Mouse (Mus musculus): ENCODE data around the gene Ptpn7. TPM values are rescaled to one million over a fixed set of nuclear protein-coding genes. Genes with fewer than 3 reads are reported as not detected.

Gene Ptpn7
- polyA plus RNA-seq, 2 experiments from 2014 or later, result 166 to 302 TPM

DNA sequence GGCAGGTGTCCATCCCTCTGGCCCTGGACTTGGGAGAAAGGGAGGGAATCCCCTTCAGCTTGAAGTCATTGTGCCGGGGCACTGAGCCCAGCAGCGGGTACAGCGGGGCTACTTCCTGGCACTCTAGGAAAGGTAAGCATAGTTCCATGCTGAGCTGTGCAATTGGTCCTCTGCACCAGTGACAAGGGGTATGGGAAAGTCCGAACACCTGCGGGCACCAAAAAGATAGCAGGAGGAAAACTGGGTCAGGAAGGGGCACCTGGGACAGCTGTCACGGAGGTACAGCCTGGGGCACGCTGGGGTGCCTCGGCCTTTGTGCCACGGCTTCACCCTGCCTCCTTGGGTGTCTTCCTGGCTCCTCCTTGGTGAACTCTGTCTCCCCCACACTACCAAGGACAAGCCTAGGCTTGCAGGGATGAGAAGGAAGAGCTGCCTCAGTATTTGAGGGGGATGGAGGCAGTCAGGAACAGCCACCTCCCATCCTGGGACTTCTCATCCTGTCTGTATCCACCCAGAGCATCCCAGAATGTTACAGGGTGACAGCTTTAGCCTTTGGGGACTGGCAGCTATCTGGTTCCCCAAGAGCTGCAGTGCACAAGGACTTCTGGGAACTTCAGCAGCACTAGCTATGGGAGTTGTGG lies 2.8 kb upstream of the Ptpn7 start:
- ATAC-seq, result no peak

DNA sequence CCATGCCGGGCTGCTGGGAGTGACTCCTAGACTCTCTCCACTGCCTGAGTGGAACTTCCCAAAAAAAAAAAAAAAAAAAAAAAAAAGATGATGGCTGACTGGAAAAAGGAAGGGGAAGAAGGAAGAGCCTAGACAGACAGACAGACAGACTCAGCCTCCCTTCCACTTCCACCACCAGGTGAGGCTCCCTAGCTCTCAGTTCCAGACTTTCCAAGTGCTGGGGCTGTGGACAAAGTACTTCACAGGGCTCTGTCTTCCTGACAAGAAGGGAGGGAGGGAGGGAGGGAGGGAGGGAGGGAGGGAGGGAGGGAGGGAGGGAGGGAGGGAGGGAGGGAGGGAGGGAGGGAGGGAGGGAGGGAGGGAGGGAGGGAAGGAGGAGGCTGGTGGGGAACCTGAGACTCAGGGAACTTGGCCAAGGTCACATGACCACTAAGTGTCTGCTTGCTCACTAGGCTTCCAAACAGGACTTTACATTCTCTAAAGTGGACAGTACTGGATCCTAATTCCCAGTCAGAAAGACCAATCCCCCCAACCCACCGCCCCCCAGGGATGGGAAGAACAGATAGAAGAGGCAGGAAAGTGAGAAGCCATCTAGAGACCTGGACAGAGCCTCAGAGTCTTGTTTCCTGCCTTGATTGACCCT lies 2.0 kb upstream of the Ptpn7 start:
- no peak for ATAC-seq

DNA sequence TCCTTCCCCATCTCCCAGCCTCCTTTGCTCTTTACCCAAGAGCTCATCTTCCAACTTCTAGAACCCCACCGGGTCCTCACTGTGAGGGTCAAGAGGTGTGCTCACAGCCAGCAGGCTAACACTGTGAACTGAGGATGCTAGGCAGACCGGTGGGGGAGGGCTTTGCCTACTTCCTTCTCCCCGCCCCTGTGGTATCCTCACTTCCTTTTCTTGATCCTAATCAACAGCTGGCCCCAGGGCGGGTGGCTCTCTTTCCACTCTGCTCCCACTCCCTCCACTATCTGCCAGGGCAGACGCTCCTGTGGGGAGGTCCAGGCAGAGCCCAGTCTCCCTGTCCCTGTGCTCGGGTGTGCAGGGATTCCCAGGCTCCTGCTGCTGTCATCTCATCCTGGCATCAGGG lies 1.5 kb upstream of the Ptpn7 start:
- ATAC-seq, result peak; percentile 49

GRCm38 (mm10) chr1:135131560-135131959 lies 940 bp upstream of the Ptpn7 start:
- no peak for ATAC-seq

DNA sequence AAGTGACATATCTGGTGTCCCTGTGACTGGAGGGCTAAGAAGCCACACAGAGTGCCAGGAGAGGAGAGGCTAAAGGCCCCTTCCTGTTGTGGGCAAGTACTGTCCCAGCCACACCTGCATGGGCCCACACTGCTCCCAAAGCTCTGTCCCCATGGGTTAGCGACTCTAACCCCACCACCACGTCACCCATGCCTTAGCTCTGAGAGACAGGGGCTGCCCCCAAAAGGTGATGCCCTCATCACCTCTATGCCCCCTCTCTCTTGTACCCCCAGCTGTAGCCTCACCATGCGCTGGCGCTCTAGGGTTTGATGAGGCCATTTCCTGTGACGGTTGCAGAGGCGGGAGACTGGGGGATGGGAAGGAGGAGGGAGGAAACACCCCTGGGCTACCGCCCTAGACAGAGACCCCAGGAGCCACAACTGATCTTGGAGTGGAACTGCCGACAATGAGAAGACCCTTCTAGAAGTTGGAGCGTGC lies 431 bp downstream of the Ptpn7 start:
- peak; percentile 61 for ATAC-seq

GRCm38 (mm10) chr1:135133678-135134435 lies 1.4 kb downstream of the Ptpn7 start:
- no peak for ATAC-seq

DNA sequence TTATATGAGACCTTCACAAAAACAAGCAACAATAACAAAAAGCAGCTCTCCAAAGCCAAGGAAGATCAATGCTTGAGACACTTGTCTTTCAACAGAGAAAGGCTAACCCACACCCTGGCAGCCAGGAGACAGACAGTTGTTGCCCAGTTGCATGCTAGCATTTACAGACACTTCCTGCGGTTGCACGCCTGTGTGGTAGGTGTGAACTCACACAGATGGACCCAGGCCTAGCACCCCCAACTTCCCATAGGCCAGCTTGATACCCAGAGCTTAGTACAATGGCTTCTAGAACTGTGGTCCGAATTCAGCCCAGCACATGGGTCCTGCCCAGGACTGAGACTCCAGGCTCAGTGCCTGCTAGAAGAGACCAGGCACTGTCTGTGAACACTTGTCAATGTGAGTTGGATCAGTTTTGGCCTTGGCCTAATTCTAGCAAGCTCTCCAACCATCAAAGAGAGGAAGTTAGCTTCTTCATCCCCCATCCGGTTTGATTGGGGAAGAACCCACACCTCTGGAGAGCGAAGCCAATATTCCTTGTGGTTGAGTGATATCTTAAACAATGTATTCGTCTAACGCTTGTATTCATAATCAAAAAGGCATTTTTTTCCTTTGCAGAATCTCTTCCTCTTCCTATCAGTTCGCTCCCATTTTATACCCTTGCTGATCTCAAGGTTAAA lies 2.7 kb downstream of the Ptpn7 start:
- no peak for ATAC-seq

DNA sequence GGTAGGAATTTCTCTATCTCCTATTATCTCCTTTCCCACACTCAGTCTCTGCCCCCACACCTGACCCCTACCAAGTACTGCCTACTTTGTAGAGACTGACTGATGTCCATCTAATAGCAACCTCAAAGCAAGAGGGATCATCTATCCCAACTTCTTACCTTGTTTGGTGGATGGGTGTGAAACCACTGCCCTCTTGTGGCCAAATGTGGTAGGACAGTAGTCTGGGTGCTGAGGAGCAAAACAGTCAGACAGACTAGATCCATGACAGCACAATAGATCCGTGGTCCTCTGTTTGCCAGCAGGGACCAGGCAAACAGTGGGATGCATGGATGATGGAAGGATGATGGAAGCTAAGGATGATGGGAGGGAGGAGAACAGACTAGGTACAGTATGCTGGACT lies 4.0 kb downstream of the Ptpn7 start:
- peak; percentile 26 for ATAC-seq

- no peak for ATAC-seq
Observed at GRCm38 (mm10) chr1:135139906-135140305, 7.4 kb downstream of the Ptpn7 start.

GRCm38 (mm10) chr1:135142452-135142851 lies 10.0 kb downstream of the Ptpn7 start:
- ATAC-seq, result no peak

GRCm38 (mm10) chr1:135143940-135144339 lies 11.4 kb downstream of the Ptpn7 start:
- ATAC-seq, result peak; percentile 62

DNA sequence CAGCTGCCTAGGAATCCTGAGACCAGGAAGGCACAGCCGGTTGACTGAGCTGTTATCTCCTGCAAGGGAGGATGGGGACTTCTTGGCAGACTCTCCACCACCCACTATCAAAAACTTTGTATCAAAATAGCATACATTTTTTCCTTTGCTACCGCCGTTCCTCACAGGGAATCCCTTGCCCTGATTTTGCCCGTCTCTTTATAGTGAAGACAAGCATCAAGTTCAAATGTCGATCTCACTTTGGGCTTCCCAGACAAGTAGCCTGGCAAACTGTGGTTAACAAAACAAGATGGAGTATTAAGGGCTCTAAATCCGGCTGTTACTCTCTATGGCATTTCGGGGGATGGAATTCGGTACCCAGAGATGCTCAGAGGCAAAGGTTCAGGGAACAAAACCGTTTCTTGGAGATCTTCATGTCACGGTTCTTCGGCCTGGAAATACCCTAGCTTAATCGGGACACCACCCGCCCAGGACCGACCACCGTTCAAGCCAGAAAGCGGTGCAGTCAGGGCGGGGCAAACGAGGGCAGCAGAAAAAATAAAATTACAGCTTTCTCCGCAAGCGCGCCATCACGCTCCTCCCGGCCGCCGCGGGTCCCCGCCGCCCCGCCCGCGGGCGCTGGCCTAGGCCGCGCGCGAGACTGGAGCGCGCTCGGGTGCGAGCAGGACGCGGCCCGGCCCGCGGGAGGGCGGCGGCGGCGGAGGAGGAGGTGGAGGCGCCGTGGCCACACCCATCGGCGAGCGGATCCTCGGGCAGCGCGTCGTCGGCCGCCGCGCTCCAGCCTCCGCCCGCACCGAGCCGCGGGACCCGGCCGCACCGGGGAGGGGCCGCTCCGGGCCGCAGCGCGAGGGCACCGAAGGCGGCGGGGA lies 13.8 kb downstream of the Ptpn7 start, which contains the start of gene Arl8a:
Gene Arl8a (plus strand): TSS at position 748 of the 869 bp plus-strand sequence.
- peak; percentile 75 for ATAC-seq

DNA sequence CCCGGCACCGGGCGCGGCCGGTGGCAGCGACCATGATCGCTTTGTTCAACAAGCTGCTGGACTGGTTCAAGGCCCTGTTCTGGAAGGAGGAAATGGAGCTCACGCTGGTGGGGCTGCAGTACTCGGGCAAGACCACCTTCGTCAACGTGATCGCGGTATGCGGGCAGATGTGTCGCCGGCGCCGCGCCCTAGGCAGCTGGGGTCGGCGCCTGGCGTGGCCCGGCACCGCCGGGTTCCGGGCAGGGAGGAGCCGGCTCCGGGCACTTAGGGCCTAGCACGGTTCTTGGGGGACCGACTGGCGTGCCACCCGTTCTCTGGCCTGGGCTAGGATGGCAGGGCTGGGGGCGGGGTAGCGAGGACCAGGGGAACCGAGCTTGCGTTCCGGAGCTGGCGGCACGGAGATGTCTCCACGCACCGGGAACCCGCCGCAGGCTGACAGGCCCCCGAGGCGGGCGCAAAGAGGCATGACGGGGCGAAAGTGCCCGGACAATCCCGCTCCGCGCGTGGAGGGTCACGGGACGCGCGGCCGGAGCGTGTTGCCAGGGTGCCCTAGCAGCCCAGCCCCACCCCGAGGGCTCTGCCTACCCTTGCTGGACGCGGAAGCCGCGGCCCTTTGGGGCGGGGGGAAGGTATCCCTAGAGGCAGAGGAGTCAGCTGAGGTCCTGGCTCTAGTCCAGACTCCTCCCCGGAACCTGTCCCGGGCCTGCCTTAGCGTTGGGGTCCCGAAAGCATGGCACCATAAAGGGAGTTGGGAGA lies 14.6 kb downstream of the Ptpn7 start:
- peak; percentile 25 for ATAC-seq

DNA sequence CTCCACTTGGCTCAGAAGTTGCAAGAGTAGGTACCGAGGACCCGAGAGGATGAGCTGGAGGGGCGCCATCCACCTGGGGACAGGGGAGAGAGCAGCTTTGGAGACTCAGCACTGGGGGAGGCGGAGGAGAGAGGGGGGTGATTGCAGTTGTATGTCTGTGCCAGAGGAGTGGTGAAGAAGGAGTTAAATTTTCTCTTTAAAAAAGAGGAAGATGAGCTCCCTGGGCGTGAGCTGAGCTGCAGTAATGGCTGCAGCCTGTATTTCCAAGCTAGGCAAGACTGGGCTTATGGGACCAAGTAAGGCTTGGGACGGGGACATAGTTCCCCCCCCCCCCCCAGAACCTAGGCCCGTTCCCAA lies 15.2 kb downstream of the Ptpn7 start:
- no peak for ATAC-seq

GRCm38 (mm10) chr1:135148476-135148875 lies 16.0 kb downstream of the Ptpn7 start:
- no peak for ATAC-seq

DNA sequence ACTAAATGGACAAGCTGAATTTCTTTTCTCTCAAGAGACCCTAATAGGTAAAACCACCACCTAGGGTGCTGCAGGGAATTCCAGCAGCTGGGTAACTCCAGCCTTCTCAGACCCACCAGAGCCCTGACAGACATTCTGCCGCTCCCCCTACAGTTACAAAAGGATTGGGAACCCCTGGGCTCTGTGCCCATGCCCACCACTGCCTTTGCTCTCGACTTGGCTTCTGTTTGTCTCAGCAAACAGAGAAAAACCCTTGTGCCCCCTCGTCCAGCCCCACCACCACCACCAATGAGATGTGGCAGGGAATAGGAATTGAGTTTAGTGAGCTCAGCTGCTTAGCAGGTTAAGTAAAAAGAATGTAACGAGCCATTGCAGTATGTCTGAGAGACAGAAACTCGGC lies 16.5 kb downstream of the Ptpn7 start:
- no peak for ATAC-seq

- peak; percentile 28 for ATAC-seq
Observed at GRCm38 (mm10) chr1:135154011-135154410, 21.5 kb downstream of the Ptpn7 start.

DNA sequence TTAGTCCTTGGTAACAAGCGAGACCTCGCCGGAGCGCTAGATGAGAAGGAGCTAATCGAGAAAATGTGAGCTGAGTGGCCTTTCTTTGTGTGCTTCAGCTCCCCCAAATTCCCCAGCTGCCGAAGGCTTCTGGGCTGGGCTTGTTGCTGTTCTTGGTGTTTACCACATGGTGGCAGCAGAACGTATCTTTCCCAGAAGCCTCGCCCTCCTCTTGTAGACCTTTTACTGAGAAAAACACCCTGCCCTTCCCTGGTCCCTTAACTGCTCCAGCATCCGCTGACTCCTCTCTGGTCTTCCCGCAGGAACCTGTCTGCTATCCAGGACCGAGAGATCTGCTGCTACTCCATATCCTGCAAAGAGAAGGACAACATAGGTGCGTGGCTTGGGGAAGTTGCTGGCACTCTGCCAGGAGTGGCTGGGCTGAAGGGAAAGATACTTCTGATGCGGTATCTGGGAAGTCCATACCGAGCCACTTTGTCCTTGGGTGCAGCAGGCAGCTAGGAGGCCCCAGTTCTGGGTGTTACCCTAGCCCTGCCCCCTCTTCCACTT lies 22.0 kb downstream of the Ptpn7 start:
- ATAC-seq, result peak; percentile 88

GRCm38 (mm10) chr1:135156300-135156699 lies 23.8 kb downstream of the Ptpn7 start:
- ATAC-seq, result no peak

DNA sequence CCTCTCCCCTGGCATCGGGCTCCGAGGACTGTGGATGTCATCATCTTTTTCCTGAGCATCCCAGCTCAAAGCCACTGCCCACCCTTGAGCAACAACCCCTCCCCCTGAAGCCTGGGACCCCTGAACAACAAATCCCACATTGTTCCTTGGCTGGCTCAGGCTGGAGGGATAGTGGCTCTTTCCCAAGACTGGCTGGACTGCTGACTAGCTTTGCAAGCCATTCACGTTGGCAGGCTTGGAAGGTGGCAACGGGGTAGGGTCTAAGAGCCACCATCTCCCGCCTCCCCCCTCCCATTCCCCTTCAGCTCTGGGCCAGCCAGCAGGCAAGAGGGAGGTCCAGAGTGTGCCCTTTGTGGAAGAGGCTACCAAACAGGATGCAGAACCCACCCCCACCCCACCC lies 26.1 kb downstream of the Ptpn7 start:
- ATAC-seq, result no peak

DNA sequence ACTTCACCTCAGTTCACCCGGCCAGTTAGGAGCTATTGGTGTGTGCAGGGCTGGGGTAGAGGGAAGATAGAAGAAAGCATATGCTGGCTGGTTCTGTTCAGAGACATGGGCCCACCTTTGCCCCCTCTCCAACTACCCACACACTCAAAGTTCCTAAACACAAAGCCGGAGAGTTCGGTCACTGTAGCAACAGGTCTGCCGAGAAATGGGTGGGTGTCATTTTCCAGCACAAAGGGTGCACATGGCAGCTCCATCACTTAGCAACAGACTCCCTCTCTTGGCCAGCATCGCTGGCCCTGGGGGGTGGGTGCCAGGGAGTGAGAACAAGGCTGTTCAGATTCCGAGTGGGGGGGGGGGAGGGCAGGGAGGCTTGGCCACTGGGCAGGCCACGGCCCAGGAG lies 26.6 kb downstream of the Ptpn7 start:
- no peak for ATAC-seq
